Mouse (Mus musculus) frontal cortex, adult 2 months (tissue): ENCODE data around the gene Ppp2r5a. TPM values are rescaled to one million over a fixed set of nuclear protein-coding genes. Genes with fewer than 3 reads are reported as not detected.

Experiments used
- DNase-seq, 2 experiments: peaks; one replicate each; pipeline ENCODE4 v3.0.0; 2022; ENCODE audit warnings: low spot score in 1 of 2; ENCODE audit errors: extremely low spot score in 1 of 2
- polyA plus RNA-seq: library from polyadenylated mRNA; depleted of rRNA; stranded (reverse); fragments of >200 nt; gene quantifications from 2 replicates; pipeline ENCODE4 v1.2.3, GENCODE M21; 2012

Gene Ppp2r5a
- polyA plus RNA-seq, 1 experiment = 90.5 TPM

DNA sequence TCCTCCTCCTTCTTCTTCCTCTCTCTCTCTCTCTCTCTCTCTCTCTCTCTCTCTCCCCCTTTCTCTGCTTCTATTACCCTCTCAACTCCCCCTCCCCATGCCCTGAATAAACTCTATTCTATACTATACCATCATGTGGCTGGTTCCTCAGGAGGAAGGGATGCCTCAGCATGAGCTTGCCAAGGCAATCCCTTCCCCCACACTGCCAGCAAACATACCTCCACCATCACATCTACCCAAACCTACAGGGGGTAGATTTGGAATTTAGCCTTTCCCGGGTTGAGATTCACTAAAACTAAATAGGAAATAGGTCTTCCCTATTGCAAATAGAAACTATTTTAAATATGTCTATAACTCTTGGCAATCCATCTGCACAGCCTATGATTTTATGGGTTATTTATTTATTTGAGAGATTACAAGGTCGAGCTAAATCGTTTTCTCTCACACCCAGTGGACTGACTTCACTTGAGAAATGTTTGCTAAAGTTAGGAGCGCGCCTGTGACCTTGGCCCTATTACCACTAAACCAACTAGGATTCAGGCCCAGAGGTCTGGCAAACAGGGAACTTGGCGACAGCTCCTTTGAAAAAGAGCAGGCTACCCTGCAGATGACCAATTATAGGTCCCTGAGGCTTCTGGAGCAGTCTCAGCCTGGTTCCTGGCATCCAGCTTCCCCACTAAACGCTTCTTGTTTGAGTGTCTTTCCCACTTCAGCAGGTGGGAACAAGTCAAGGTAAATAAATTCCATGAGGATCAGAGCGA lies 17.1 kb upstream of the Ppp2r5a start:
- DNase-seq = no peak

DNA sequence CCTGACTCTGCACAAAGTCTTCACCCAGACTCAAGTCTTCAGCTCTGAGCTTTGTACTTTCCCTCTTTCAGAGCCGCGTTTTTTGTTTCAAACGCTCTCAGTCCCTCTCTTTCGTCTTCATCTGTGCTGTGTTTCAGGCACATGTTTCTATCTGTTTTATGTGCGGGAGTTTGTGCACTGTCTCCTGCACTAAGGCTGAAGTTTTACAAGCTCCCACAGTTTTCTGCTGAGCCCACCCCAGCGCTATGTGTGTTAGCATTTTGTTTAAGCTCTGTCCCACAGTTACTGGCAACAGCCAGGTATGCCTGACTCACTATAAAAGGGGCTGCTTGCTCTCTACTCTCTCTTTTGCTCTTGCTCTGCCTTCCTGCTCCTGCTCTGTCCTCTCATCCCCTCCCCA lies 16.3 kb upstream of the Ppp2r5a start:
- DNase-seq = no peak

DNA sequence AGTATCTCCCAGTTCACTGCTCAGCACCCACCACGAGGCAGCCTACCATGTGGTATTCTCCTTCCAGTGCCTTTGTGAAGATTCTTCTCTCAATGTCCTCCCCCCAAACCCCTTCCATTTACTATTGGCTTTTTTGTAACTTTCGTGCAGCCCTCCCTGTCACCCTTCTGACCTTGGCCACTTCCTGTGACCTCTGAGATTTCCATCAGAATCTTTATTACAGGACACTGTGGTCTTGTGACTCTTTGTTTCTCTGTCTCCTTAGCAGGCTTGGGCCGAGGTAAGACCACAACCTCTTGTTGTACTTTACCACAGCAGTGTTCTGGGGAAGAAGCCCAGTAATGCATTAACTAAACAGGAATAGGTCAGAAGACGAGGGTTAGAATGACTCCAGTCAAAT lies 15.9 kb upstream of the Ppp2r5a start:
- no peak for DNase-seq

DNA sequence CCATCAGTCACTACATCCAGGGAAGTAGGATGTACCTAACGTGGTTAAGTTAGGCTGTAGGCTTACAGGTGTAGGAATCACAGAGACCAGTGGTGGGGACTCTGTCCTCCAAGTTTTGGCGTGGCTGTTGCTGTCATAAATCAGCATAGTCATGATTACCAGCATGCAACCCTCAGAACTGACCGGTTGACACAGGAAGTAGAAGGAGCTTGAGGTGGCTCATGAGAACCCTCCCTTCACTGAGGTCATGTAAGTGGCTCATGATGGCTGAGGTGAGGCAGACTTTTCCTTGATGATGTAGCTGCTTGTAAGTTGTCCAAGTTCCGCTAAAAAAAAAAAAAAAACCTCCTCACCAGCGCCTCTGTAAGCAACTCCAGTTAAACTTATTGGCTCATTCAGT lies 14.0 kb upstream of the Ppp2r5a start:
- DNase-seq = no peak

DNA sequence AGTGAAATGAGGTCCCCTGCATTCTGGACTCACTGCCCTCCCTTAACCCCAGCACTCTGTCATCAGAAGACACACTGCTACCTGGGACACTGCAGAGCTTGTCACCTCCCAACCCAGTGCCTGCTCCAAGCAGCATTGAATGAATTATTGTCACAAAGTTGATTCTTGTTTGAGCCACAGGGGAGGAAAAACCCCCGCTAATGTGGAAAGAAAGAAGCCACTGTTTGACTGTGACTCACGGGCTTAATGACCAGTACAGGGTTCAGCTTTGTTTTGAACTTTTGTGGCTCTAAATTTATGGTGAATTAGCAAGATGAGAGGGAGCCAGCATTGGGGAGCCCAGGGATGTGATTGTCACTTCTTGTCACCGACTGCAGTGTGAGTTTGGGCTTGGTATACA lies 13.5 kb upstream of the Ppp2r5a start:
- DNase-seq = no peak

DNA sequence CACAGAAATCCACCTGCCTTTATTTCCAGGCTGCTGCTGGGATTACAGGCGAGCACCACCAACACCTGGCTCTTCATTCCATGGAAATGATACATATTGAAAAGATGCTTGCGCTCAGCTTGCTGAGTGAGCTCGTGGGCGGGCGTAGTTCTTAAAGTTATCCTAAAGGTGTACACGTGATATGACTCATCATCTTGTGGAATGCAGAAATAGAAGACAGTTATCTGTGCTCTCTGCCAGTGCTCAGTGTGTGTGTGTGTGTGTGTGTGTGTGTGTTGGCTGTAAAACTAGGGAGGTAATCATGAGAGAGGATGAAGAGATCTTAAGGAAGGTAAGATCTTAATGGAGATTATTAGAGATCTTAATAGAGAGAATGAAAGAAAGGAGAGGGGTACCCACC lies 11.4 kb upstream of the Ppp2r5a start:
- peak; percentile 79 to 84 for DNase-seq

DNA sequence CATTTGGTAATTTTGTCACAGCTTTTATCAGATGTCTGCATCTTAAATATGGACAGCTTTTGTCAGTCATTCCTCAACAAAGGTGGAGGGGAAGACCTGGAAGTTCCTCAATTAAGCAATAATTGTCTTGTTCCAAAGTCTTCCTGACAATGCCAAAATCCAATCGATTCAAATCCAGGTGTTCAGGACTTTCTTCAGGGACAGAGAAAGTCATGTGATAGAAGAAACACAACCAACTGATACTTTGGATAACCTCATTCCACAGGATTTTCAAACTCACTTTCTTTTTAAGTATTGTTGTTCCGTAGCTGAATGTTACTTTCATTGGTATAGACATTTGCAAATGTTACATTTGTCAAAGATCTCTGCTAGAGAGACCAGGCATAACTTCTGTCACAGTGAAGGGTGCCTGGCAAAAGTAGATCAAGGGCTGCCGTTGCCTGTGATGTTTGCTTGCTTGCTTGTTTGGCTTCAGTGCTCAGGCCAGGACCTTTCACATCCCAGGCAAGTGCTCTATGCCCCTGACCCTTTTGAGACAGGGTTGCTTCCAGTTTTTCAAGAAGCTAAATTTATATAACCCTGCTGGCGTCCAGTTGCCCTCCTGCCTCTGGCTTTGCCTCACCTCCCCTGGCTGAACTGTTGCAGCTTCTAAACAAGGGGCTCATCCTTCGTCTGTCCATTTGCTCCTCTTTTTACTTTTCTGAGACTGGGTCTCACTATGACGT lies 10.8 kb upstream of the Ppp2r5a start:
- DNase-seq = no peak

DNA sequence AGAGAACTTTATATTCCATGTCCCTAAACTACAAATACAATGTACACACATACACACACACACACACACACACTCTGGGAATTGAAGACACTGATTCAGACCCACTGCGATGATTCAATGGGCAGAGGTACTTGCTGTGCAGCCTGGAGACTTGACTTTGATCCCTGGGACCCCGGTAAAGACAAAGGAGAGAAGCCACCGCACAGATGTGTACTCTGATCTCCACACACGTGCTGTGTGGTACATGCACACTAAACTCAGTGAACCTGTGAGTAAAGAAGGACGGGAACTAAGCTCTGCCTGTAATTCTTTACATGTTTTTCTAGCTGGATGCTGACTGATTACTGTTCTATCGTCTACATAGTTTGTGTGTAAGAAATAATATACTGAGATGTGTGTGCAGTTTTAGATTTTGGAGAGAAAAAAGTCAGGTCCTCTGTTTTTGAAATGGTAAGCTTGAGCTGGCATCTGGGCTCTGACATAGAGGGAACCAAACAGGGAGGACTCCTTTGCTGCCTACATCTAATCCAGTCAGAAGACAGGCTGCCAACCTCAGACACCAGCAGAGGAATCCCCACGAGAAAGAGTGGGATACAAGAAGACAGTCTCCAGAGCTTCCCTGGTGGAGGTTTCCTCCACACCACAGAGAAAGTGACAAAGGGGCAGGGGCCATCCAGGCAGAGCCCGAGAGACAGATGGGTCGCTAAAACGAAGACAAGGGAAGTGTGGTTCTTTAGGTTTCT lies 7.4 kb upstream of the Ppp2r5a start:
- no peak for DNase-seq

DNA sequence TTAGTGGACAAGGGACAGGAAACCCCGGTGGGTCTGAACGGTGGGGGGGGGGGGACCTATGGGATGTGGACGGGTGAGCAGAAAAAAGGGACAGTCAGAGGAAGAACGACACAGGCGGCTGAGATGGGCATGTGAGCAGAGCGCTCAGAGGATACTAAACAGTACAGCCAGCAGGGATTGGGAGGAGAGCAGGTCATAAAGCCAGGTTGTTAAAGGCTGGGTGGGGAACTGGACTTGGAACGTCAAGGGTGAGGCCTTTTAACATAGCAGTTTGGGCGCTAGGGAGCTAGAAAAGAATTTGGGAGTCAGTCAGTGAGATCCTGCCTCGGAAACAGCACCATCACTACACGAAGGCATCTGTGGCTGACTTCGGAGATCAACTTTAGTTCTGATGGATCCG lies 4.2 kb upstream of the Ppp2r5a start:
- DNase-seq = no peak

DNA sequence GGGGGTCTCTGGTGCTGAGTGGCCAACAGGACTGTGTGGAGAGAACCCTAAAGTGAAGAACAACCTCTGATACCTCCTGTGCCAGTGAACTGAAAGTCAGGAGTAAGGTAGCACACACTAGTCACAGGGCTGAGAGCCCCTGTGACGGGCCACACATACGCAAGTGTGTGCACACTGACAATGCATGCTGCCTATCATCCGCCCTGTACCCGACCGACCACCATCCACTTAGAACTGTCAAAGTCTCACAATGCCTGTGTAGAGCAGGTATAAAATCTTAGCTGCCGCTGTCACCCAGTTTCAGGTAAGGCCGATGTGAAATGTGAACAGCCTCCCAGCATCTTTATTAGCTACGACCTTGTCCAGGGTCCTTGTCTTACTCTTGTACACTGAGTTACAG lies 3.4 kb upstream of the Ppp2r5a start:
- DNase-seq = no peak

DNA sequence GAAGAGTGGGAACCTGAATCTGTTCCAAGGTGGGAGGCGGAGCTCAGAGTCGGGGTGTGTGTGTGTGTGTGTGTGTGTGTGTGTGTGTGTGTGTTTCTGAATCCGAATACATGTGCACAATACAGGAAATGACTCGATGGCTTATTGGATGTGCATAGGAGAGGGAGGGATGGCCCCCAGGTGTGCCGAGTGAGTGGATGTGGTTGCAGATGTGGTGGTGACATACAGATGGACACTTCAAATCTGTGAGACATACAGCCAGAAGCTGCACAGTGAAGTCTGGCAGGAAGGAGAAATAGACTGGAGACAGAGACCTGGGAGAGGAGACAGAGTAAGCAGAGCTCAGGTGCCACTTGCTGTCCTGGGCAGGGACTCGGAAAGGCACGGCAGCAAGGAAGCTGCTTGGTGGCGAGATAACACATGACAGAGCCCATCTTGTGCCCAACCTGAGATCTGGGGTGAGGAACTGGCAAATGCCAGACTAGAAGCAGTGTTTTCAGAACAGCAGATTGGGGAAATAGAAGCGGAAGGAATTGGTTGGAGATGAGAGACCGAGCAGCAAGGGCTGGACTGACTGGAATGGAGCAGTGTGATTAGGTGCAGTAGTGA lies 1.8 kb upstream of the Ppp2r5a start:
- no peak for DNase-seq

DNA sequence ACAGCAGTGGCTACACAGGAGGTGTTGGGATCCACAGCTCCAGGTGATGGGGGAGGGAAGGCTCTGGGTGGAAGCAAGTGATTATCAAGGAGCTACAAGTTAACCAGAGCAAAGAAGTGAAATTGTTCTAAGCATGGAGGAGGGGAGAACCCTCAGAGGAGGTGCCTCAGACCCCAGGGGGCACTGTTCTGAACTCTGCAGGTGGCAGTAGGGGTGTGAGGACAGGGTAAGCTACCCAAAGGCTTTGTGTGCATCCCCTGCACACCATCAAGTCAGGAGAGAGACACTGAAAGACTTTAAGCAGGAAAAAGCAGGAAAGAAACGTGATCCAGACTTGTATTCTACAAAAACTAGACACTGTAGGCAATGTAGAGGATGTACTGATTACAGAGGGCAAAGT lies 1.2 kb upstream of the Ppp2r5a start:
- DNase-seq = no peak

DNA sequence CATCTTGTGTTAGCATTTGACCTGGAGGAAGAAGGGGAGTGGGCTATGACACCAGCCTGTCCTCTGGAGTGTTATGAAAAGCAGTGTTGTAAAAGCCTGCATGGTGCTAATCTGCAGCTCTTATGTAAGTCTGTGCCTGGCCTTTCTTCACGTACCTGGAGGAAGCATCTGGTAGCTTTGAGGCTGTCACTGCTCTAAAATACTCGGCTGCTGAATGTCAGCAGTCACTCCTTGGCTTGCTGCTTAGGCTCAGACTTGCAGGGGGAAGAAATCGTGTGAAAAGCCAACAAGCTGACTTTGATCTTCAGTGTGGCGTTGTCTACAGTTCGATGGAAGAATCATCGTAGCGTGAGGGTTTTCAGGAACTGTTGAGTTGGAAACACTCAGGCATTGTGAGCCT lies 566 bp downstream of the Ppp2r5a start:
- DNase-seq = no peak

DNA sequence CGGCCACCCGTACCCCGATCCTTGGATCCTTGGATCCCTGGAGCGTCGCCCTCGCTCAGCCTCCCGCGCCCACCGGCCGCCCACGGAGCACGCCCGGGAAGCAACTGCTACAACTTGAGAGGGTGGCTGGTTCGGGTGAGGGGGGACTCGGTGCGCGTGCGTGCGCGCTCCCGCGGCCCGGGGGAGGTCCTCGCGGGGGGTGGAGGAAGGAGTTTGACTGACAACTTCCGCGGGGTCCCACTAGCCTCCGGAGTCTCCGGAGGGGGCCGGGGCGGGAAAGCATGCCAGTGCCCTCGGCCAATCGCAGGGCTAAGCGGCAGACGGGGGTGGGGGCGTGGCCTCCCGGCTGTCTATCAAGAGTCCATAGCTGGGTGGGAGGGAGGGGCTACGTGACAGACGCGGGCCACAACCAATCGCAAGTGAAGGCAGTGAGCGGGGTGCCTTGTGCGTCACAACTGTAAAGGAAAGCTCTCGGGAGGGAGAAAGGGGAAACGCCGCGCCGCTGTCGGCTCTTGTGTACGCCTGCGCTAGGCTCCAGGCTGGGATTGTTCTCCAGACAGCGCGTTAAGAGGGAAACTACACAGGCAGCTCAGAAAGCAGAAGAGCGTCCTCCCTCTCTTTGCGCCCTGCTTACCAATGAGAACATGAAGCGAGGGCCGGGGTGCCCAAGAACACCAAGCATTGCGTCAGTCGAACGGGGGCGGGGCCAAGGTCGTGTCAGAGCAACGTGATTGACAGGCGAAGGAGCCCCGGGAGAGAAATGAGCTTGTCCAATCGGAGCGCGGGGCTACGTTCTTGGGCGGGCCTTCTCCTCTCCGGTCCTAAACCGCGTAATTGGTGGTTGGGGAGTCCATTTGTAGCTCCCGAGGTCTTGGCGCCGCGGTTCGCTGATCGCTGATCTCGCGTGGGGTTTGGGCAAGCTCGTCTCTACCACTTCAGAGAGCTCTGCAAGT lies 5.9 kb downstream of the Ppp2r5a start:
- DNase-seq = peak; percentile 98 to 99

DNA sequence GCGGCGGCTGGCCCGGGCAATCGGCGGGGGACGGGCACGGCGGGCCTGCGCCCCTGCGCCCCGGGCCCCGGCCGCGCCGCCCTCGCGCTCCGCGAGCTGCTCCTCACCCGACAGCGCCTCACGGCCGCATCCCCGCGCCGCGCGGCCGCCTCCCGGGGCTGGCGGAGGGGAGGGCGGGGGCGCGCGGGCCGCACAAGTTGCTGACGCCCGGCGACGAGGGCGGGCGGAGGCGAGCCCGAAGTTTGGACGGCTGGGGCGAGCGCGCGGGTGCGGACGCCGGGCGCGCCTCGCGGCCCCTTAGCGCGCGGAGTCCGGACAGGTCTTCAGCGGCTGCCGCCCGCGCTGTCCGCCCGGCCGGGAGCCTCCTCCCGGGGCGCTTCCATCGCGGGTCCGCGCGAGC lies 6.6 kb downstream of the Ppp2r5a start:
- peak in 1 of 2 experiments; percentile 29 for DNase-seq

DNA sequence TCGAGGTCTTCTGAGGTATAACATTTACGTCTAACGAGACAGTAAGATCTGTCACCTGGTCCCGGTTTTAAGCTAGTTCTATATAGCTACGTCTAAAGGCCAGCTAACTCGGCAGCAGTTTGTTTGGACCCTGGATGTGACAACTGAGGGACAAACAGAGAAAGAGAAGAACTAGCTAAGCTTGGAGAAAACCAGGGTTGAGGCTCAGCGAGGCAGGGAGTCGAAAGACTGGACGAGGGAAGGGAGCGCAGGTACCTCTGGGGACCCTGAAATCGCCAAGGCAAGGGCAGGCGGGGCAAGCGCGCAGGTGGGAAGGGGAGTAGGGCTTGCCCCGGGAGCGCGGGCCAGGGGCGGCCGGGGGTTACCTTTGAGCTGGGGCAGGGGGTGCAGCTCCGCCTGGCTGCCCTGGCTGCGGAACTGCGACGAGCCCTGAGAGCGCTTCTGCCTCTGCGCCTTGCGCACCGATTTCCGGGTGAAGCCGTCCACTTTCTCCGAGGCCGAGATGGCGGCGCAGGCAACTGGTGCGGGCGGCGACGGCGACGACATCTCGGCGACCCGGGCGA lies 7.1 kb downstream of the Ppp2r5a start:
- peak in 1 of 2 experiments; percentile 31 for DNase-seq

DNA sequence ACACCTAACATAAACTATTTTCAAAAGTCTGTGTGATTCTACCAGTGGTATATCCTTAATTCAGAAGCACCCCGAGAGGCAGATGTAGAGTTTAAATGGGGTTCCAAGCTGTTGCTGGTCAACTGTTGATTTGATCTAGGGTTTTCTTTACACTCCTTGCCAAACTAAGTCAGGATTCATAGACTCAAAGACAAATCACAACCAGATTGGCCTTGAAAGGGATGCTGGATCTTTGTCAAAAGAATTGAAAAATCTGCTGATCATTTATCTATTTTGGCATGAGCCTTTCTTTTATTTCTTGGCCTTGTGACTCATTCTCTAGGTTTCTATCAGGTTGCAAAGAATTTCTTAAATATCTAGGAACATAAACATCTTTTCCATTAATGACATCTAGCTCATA lies 7.9 kb downstream of the Ppp2r5a start:
- no peak for DNase-seq

DNA sequence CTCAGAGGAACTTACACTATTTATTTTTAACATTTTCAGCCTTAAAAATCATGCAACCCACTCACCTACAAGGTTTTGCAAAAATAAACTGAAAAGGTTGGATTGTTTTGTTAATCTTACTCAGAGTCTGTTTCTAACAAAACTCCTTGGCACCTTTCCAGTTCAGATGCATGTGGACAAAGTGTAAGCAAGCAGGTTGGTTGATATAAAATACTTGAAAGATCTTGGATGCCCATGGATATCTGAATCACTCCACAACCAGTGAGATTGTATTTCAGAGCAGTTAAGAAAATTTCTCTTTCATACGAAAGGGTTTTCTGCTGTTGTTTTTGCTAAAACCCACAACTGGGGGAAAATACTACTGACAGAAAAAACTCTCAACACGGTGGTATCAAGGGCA lies 8.9 kb downstream of the Ppp2r5a start:
- DNase-seq = peak in 1 of 2 experiments; percentile 33

DNA sequence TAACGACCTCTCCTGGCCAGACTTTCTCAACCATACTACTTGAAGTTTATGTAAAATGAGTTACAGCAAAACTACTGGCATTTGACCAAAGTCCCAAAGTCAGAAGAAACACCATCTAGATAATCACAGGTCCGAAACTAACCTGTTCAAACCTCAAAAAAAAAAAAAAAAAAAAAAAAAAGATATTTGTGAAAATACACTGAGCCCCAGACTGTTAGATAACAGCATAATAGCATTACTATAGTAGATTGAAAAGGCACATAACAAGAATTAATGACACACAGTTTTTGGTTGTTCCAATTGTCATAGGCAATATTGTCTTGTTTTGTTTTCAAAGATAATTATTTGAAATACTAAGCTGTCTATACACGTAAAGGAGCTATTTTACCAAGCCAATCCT lies 9.5 kb downstream of the Ppp2r5a start:
- DNase-seq = no peak

DNA sequence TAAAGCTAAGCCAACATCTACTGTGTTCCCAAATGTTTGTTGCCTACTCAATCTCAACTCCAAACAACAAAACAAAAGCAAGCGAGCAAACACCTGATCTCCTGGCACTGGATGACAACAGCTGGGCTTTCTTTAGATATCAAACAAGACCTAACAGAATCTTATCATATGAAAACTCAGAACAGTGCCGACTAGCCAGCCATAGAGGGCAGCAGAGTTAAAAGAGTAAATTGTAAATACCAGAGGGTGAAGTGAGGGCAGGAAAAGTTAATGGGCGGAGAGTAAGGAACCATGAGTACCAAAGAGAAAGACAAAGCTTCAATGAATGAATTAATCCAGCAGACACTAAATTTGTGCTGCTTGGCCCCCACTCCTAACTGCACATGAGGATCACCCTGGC lies 11.8 kb downstream of the Ppp2r5a start:
- DNase-seq = peak; percentile 38 to 71
